Mouse (Mus musculus) MEL (cell line): Measurements from ENCODE around the gene Man1b1. TPM values are rescaled to one million over a fixed set of nuclear protein-coding genes. Genes with fewer than 3 reads are reported as not detected.

Experiments
- DNase-seq: peaks from one replicate; pipeline ENCODE4 v3.0.0; 2011; ENCODE audit warnings: low read depth, low spot score
- H3K27ac ChIP-seq: 2 replicates; pipeline ENCODE4 v1.5.1; 2012; ENCODE audit warnings: low read depth, mild to moderate bottlenecking, control low read depth, low read length, moderate library complexity; ENCODE audit not compliant: control insufficient read depth
- H3K27me3 ChIP-seq, 2 experiments: fragments of 150-350 bp in 1 of 2; sonication (generic) in 1 of 2; 2 replicates each; pipeline ENCODE4 v1.6.1; 2012; ENCODE audit warnings: low read length in 2 of 2, mild to moderate bottlenecking in 2 of 2, improper control_type of control experiment in 1 of 2, moderate library complexity in 1 of 2; ENCODE audit not compliant: insufficient read depth in 2 of 2, control insufficient read depth in 1 of 2
- H3K36me3 ChIP-seq, 2 experiments: 2 replicates each; pipeline ENCODE4 v1.6.1; 2012 to 2014; ENCODE audit warnings: low read length in 2 of 2, improper control_type of control experiment in 1 of 2, inconsistent platforms in 1 of 2, mild to moderate bottlenecking in 1 of 2; ENCODE audit not compliant: insufficient read depth in 2 of 2, control insufficient read depth in 1 of 2
- H3K4me1 ChIP-seq, 2 experiments: fragments of 150-350 bp in 1 of 2; sonication (generic) in 1 of 2; 2 replicates each; pipeline ENCODE4 v1.6.1; 2012; ENCODE audit warnings: low read length in 2 of 2, improper control_type of control experiment in 1 of 2, mild to moderate bottlenecking in 1 of 2; ENCODE audit not compliant: insufficient read depth in 2 of 2, control insufficient read depth in 1 of 2
- H3K4me3 ChIP-seq, 2 experiments: fragments of 150-350 bp in 1 of 2; sonication (generic) in 1 of 2; 2 replicates each; pipeline ENCODE4 v1.5.1; 2012; ENCODE audit warnings: low read depth in 2 of 2, low read length in 2 of 2, mild to moderate bottlenecking in 2 of 2, moderate library complexity in 2 of 2, control low read depth in 1 of 2, improper control_type of control experiment in 1 of 2; ENCODE audit not compliant: control insufficient read depth in 1 of 2, insufficient read depth in 1 of 2
- H3K79me2 ChIP-seq: 2 replicates; pipeline ENCODE4 v1.6.1; 2012; ENCODE audit warnings: mild to moderate bottlenecking, low read length, moderate library complexity; ENCODE audit not compliant: control insufficient read depth, poor library complexity, insufficient read depth
- H3K9ac ChIP-seq: 2 replicates; pipeline ENCODE4 v1.6.1; 2012; ENCODE audit warnings: low read depth, mild to moderate bottlenecking, control low read depth, low read length, moderate library complexity; ENCODE audit not compliant: control insufficient read depth, poor library complexity, severe bottlenecking
- H3K9me3 ChIP-seq: fragments of 150-350 bp; sonication (generic); replicated peaks from 2 replicates; pipeline ENCODE4 v1.6.1; 2012; ENCODE audit warnings: mild to moderate bottlenecking, low read length, improper control_type of control experiment, moderate library complexity; ENCODE audit not compliant: insufficient read depth
- CHD1 ChIP-seq: IDR thresholded peaks from 2 replicates; pipeline ENCODE4 v1.6.1; 2012; ENCODE audit warnings: low read depth, mild to moderate bottlenecking, inconsistent platforms, low read length, improper control_type of control experiment
- CHD2 ChIP-seq: IDR thresholded peaks from 2 replicates; pipeline ENCODE4 v1.6.1; 2011; ENCODE audit warnings: low read length, improper control_type of control experiment
- CTCF ChIP-seq, 3 experiments: IDR thresholded peaks in 2 of 3; conservative IDR thresholded peaks in 1 of 3; 2 replicates each; pipeline ENCODE4 v1.5.1; 2011 to 2012; ENCODE audit warnings: low read length in 3 of 3, low read depth in 2 of 3, mild to moderate bottlenecking in 2 of 3, improper control_type of control experiment in 1 of 3, inconsistent platforms in 1 of 3, mixed read lengths in 1 of 3, moderate library complexity in 1 of 3; ENCODE audit not compliant: control insufficient read depth in 1 of 3, insufficient read depth in 1 of 3, poor library complexity in 1 of 3, severe bottlenecking in 1 of 3
- EP300 ChIP-seq, 2 experiments: IDR thresholded peaks; 2 replicates each; pipeline ENCODE4 v1.6.1; 2011; ENCODE audit warnings: improper control_type of control experiment in 2 of 2, low read length in 2 of 2, low read depth in 1 of 2, mild to moderate bottlenecking in 1 of 2
- ETS1 ChIP-seq: IDR thresholded peaks from 2 replicates; pipeline ENCODE4 v1.6.1; 2012; ENCODE audit warnings: low read depth, mild to moderate bottlenecking, inconsistent platforms, low read length, improper control_type of control experiment, moderate library complexity
- GATA1 ChIP-seq: IDR thresholded peaks from 2 replicates; pipeline ENCODE4 v1.6.1; 2011; ENCODE audit warnings: low read depth, low read length, improper control_type of control experiment
- MAFK ChIP-seq: IDR thresholded peaks from 2 replicates; pipeline ENCODE4 v1.6.1; 2011; ENCODE audit warnings: low read depth, mild to moderate bottlenecking, low read length, improper control_type of control experiment, borderline replicate concordance
- MAZ ChIP-seq: IDR thresholded peaks from 2 replicates; pipeline ENCODE4 v1.6.1; 2012; ENCODE audit warnings: low read depth, mild to moderate bottlenecking, inconsistent platforms, low read length, improper control_type of control experiment
- MEF2A ChIP-seq: IDR thresholded peaks from 2 replicates; pipeline ENCODE4 v1.6.1; 2014; ENCODE audit warnings: low read depth, mild to moderate bottlenecking, inconsistent platforms, low read length, improper control_type of control experiment; ENCODE audit not compliant: poor library complexity, insufficient replicate concordance, severe bottlenecking; ENCODE audit errors: extremely low read depth
- MXI1 ChIP-seq: IDR thresholded peaks from 2 replicates; pipeline ENCODE4 v1.6.1; 2011; ENCODE audit warnings: mild to moderate bottlenecking, low read depth, low read length, improper control_type of control experiment
- MYC ChIP-seq: IDR thresholded peaks from 2 replicates; pipeline ENCODE4 v1.6.1; 2011; ENCODE audit warnings: low read depth, mild to moderate bottlenecking, low read length, improper control_type of control experiment, moderate library complexity
- POLR2A ChIP-seq, 2 experiments: IDR thresholded peaks; 2 replicates each; pipeline ENCODE4 v1.6.1; 2011 to 2012; ENCODE audit warnings: low read length in 2 of 2, mild to moderate bottlenecking in 2 of 2, control low read depth in 1 of 2, improper control_type of control experiment in 1 of 2, low read depth in 1 of 2, moderate library complexity in 1 of 2; ENCODE audit not compliant: control insufficient read depth in 1 of 2, insufficient read depth in 1 of 2, poor library complexity in 1 of 2
- SIN3A ChIP-seq: IDR thresholded peaks from 2 replicates; pipeline ENCODE4 v1.6.1; 2012; ENCODE audit warnings: low read length, improper control_type of control experiment, inconsistent platforms
- SMC3 ChIP-seq: IDR thresholded peaks from 2 replicates; pipeline ENCODE4 v1.6.1; 2011; ENCODE audit warnings: low read depth, low read length, improper control_type of control experiment
- TAL1 ChIP-seq: IDR thresholded peaks from 2 replicates; pipeline ENCODE4 v1.6.1; 2012; ENCODE audit warnings: mild to moderate bottlenecking, inconsistent platforms, low read length, moderate library complexity, mixed read lengths
- TBP ChIP-seq: IDR thresholded peaks from 2 replicates; pipeline ENCODE4 v1.8.0; 2011; ENCODE audit warnings: low read depth, low read length, improper control_type of control experiment
- TCF12 ChIP-seq: IDR thresholded peaks from 2 replicates; pipeline ENCODE4 v1.6.1; 2014; ENCODE audit warnings: low read depth, mild to moderate bottlenecking, inconsistent platforms, low read length, improper control_type of control experiment, moderate library complexity
- USF1 ChIP-seq: IDR thresholded peaks from 2 replicates; pipeline ENCODE4 v1.6.1; 2014; ENCODE audit warnings: low read depth, mild to moderate bottlenecking, inconsistent platforms, low read length, improper control_type of control experiment, moderate library complexity
- USF2 ChIP-seq, 2 experiments: IDR thresholded peaks; 2 replicates each; pipeline ENCODE4 v1.6.1; 2011 to 2012; ENCODE audit warnings: improper control_type of control experiment in 2 of 2, low read length in 2 of 2, borderline replicate concordance in 1 of 2, inconsistent platforms in 1 of 2, low read depth in 1 of 2, mild to moderate bottlenecking in 1 of 2; ENCODE audit not compliant: insufficient read depth in 1 of 2
- ZNF384 ChIP-seq: IDR thresholded peaks from 2 replicates; pipeline ENCODE4 v1.6.1; 2012; ENCODE audit warnings: low read depth, mild to moderate bottlenecking, inconsistent platforms, low read length, improper control_type of control experiment
- polyA plus RNA-seq, 2 experiments: library from polyadenylated mRNA; stranded (reverse) in 1 of 2; unstranded in 1 of 2; fragments of >175 nt in 1 of 2; fragments of >200 nt in 1 of 2; gene quantifications; 2 replicates each; pipeline versions ENCODE4 v1.2.1 to v1.2.4; 2012; ENCODE audit warnings: low replicate concordance in 2 of 2, low read depth in 1 of 2; ENCODE audit not compliant: insufficient read length in 2 of 2, insufficient read depth in 1 of 2, missing spikeins in 1 of 2
- total RNA-seq: library from RNA; depleted of rRNA; stranded (reverse); fragments of 300-350 nt; gene quantifications from 2 replicates; pipeline ENCODE4 v1.2.3, GENCODE M21; 2012

Man1b1 gene
- total and polyA plus RNA-seq, 3 experiments, result 49.6 to 50.1 TPM; not detected in 1

GRCm38 (mm10) chr2:25338303-25338702 is 6.2 kb downstream of the Man1b1 start:
- no peak for TF ChIP-seq CHD1
- TF ChIP-seq MAZ, result no peak
- TF ChIP-seq ZNF384, result no peak
- no peak for TF ChIP-seq CHD2
- TF ChIP-seq EP300 (IDR thresholded peaks at IDR 0.05; ENCODE audit: low read depth in 1 of 2, low read length in 2 of 2), result no peak
- TF ChIP-seq TCF12, result no peak
- no peak for TF ChIP-seq TAL1
- no peaks in the 10 kb centered on the region for H3K27me3 ChIP-seq
- H3K9me3 ChIP-seq, result no peaks in the 10 kb centered on the region
- no peak overlapping the region for H3K27ac ChIP-seq
- H3K79me2 ChIP-seq, result peaks cover 10% of the 10 kb centered on the region
- H3K4me1 ChIP-seq, result peaks cover 1 to 9% of the 10 kb centered on the region in 2 experiments; a peak in 3 of 4 replicates
- no peak for DNase-seq
- H3K4me3 ChIP-seq, result no peak overlapping the region
- H3K9ac ChIP-seq, result no peak overlapping the region
- peaks cover 10 to 13% of the 10 kb centered on the region in 2 experiments for H3K36me3 ChIP-seq

GRCm38 (mm10) chr2:25348162-25348561 is 16.0 kb downstream of the Man1b1 start:
- H3K4me1 ChIP-seq, result no peaks in the 10 kb centered on the region
- DNase-seq, result no peak
- no peaks in the 10 kb centered on the region for H3K79me2 ChIP-seq
- H3K27ac ChIP-seq, result no peak overlapping the region
- TF ChIP-seq MEF2A (no peak), ETS1 (no peak), SMC3 (no peak), MAZ (no peak), CTCF (IDR thresholded peaks at IDR 0.05 in 2 of 3, conservative IDR thresholded peaks at IDR 0.05 in 1 of 3; ENCODE audit: control insufficient read depth in 1 of 3, insufficient read depth in 1 of 3, low read depth in 2 of 3, low read length in 3 of 3, poor library complexity in 1 of 3, severe bottlenecking in 1 of 3) (no peak), POLR2A (IDR thresholded peaks at IDR 0.05; ENCODE audit: control insufficient read depth in 1 of 2, insufficient read depth in 1 of 2, low read depth in 1 of 2, low read length in 2 of 2, poor library complexity in 1 of 2) (no peak), MXI1 (no peak), MYC (no peak), USF1 (no peak), SIN3A (no peak)
- H3K9me3 ChIP-seq, result no peaks in the 10 kb centered on the region
- no peaks in the 10 kb centered on the region for H3K27me3 ChIP-seq
- H3K36me3 ChIP-seq, result peaks cover 0 to 24% of the 10 kb centered on the region in 2 experiments; a peak in 2 of 4 replicates
- no peak overlapping the region for H3K4me3 ChIP-seq
- no peak overlapping the region for H3K9ac ChIP-seq

- Histone ChIP-seq H3K9me3 (no peaks in the 10 kb centered on the region), H3K9ac (no peak overlapping the region), H3K36me3 (peaks cover 0 to 21% of the 10 kb centered on the region in 2 experiments; a peak in 2 of 4 replicates), H3K4me3 (no peak overlapping the region), H3K79me2 (no peaks in the 10 kb centered on the region), H3K27me3 (no peaks in the 10 kb centered on the region), H3K27ac (no peak overlapping the region), H3K4me1 (no peaks in the 10 kb centered on the region)
- TF ChIP-seq ZNF384 (no peak), USF2 (IDR thresholded peaks at IDR 0.05; ENCODE audit: borderline replicate concordance in 1 of 2, insufficient read depth in 1 of 2, low read depth in 1 of 2, low read length in 2 of 2) (no peak), CHD2 (no peak), GATA1 (no peak), TBP (no peak), SIN3A (no peak), MAFK (no peak), TAL1 (no peak)
- DNase-seq, result no peak
Measured at GRCm38 (mm10) chr2:25349499-25349898, 17.4 kb downstream of the Man1b1 start.
